ENCODE assay signal across 10 mouse cellular contexts in the genomic region with DNA sequence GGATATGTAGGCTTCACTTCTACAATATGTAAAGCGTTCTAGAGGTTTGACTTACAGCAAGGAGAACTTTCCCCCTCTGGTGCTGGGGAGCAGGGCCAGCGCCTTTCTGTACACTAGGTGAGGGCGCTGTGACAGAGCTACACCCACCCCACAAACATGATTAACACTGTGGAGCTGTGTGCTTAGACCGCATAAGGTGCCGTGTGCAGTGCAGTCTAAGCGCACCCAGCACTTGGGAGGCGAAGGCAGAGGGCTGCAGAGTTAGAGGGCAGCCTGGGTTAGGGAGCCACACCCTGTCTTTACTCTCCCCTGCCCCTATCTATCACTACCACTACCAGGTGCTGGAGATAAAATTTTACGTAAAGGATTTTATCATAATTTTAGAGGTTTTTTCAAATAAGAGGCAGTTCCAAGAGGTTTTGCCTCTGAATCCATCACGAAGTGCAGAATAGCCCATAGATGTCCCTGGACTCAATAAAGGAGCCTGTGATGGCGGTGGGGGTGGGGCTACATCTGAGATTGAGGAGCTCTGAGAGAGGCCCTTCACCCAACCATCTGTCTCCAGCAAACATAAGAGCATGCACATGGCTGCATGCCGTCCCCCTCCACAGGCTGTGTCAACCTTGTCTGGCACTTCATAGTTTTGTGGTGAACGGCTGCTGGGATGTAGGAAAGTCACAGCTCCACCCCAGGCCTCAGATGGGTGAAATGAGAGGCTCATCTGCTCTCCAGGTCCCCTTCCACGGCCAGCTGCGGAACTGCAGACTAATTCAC.
DNase-seq lines count a peak whose midpoint lies in the region; ATAC-seq and TF ChIP-seq lines count a peak whose summit lies in the region.
"Had no signal": no experiment of that assay in that cellular context is flagged by ENCODE, and none has a peak within 500 bp of the region (broad histone marks: within the 10 kb centered on the region; RNA-seq: fewer than 3 reads in every experiment).

No protein-coding gene starts in this region.

- 52% methylated on average over 14 of the region's 14 CpGs for WGBS in liver, embryonic 12.5 days (ENCODE audit: insufficient replicate concordance)
- WGBS in embryonic facial prominence, embryonic 13.5 days = 81% methylated on average over 14 of the region's 14 CpGs
- 91% methylated on average over 14 of the region's 14 CpGs for WGBS in forebrain, embryonic 10.5 days
- 77% methylated on average over 14 of the region's 14 CpGs for WGBS in hindbrain, embryonic 15.5 days

- H3K27me3 ChIP-seq in liver, embryonic 12.5 days (replicated peaks) = no peaks in the 10 kb centered on the region
- no peaks in the 10 kb centered on the region for H3K27me3 ChIP-seq in embryonic facial prominence, embryonic 13.5 days
- H3K27me3 ChIP-seq in forebrain, embryonic 10.5 days (ENCODE audit: poor library complexity, severe bottlenecking) = no peaks in the 10 kb centered on the region
- no peaks in the 10 kb centered on the region for H3K27me3 ChIP-seq in hindbrain, embryonic 15.5 days
- H3K27me3 ChIP-seq: neural tube, embryonic 13.5 days had no signal

- H3K4me2 ChIP-seq in liver, embryonic 12.5 days = no peak overlapping the region
- H3K4me2 ChIP-seq in embryonic facial prominence, embryonic 13.5 days = no peak overlapping the region
- H3K4me2 ChIP-seq in hindbrain, embryonic 15.5 days = no peak overlapping the region
- H3K4me2 ChIP-seq: neural tube, embryonic 13.5 days had no signal

- H3K27ac ChIP-seq in liver, embryonic 12.5 days = no peak overlapping the region
- H3K27ac ChIP-seq in embryonic facial prominence, embryonic 13.5 days = no peak overlapping the region
- peak overlapping the region; percentile 40; the same call in 1 of the 2 replicates for H3K27ac ChIP-seq in forebrain, embryonic 10.5 days
- H3K27ac ChIP-seq in hindbrain, embryonic 15.5 days (replicated peaks) = no peak overlapping the region
- no peak overlapping the region for H3K27ac ChIP-seq in layer of hippocampus, adult 2 months
- H3K27ac ChIP-seq: macrophage; neural tube, embryonic 13.5 days had no signal

- no peak for DNase-seq in liver
- DNase-seq in forebrain, embryonic 10.5 days (ENCODE audit: extremely low spot score, low spot score) = no peak
- DNase-seq in layer of hippocampus, adult 18-20 months (ENCODE audit: low spot score in 2 of 2) = no peak
- no peak for DNase-seq in layer of hippocampus, adult 2 months (ENCODE audit: low spot score in 2 of 2)
- DNase-seq: cerebellum, adult 9-10 months had no signal

- H3K4me3 ChIP-seq in liver, embryonic 12.5 days = no peak overlapping the region
- H3K4me3 ChIP-seq in embryonic facial prominence, embryonic 13.5 days = no peak overlapping the region
- H3K4me3 ChIP-seq in forebrain, embryonic 10.5 days = no peak overlapping the region
- H3K4me3 ChIP-seq in hindbrain, embryonic 15.5 days = no peak overlapping the region
- H3K4me3 ChIP-seq in layer of hippocampus, adult 2 months = no peak overlapping the region
- H3K4me3 ChIP-seq: neural tube, embryonic 13.5 days had no signal

- H3K9me3 ChIP-seq in liver, embryonic 12.5 days (replicated peaks) = no peaks in the 10 kb centered on the region
- H3K9me3 ChIP-seq in embryonic facial prominence, embryonic 13.5 days = no peaks in the 10 kb centered on the region
- H3K9me3 ChIP-seq in forebrain, embryonic 10.5 days = no peaks in the 10 kb centered on the region
- no peaks in the 10 kb centered on the region for H3K9me3 ChIP-seq in hindbrain, embryonic 15.5 days
- H3K9me3 ChIP-seq: neural tube, embryonic 13.5 days had no signal

- TF ChIP-seq CTCF in layer of hippocampus, adult 2 months (conservative IDR thresholded peaks at IDR 0.05) = no peak

- H3K36me3 ChIP-seq in liver, embryonic 12.5 days = no peaks in the 10 kb centered on the region
- H3K36me3 ChIP-seq in embryonic facial prominence, embryonic 13.5 days = peaks cover 21% of the 10 kb centered on the region
- H3K36me3 ChIP-seq in forebrain, embryonic 10.5 days (replicated peaks) = peaks cover 100% of the 10 kb centered on the region
- no peaks in the 10 kb centered on the region for H3K36me3 ChIP-seq in hindbrain, embryonic 15.5 days

- 0 out of 2 replicates have a peak, but pooled peaks cover 7% of the 10 kb centered on the region for H3K4me1 ChIP-seq in liver, embryonic 12.5 days
- peaks cover 7% of the 10 kb centered on the region for H3K4me1 ChIP-seq in embryonic facial prominence, embryonic 13.5 days
- no peaks in the 10 kb centered on the region for H3K4me1 ChIP-seq in forebrain, embryonic 10.5 days
- peaks cover 2% of the 10 kb centered on the region; the same call in 1 of the 2 replicates for H3K4me1 ChIP-seq in hindbrain, embryonic 15.5 days (replicated peaks)

- H3K9ac ChIP-seq in liver, embryonic 12.5 days = no peak overlapping the region
- 0 out of 2 replicates have a peak overlapping the region, but pooled peaks have one; percentile 32 for H3K9ac ChIP-seq in embryonic facial prominence, embryonic 13.5 days
- H3K9ac ChIP-seq in hindbrain, embryonic 15.5 days = no peak overlapping the region
- H3K9ac ChIP-seq: neural tube, embryonic 13.5 days had no signal

- peak; percentile 55; the same call in 1 of the 2 replicates for ATAC-seq in liver, embryonic 12.5 days
- no peak for ATAC-seq in embryonic facial prominence, embryonic 13.5 days (ENCODE audit: insufficient number of reproducible peaks, insufficient read depth, low FRiP score, low TSS enrichment, low read depth)
- peak; percentile 42; the same call in 1 of the 2 replicates for ATAC-seq in hindbrain, embryonic 15.5 days (ENCODE audit: low FRiP score, low read depth)
